Mouse (Mus musculus) bone marrow, adult 2 months (tissue): ENCODE data around the gene Clec3a. TPM values are rescaled to one million over a fixed set of nuclear protein-coding genes. Genes with fewer than 3 reads are reported as not detected.

Experiments
- H3K27ac ChIP-seq: fragments of 200-500 bp; 2 replicates; pipeline ENCODE4 v1.5.1; 2012; ENCODE audit warnings: low read depth, mild to moderate bottlenecking, control low read depth, inconsistent platforms, low read length; ENCODE audit not compliant: control insufficient read depth, poor library complexity, insufficient read depth
- H3K4me1 ChIP-seq: fragments of 200-500 bp; 2 replicates; pipeline ENCODE4 v1.6.1; 2011; ENCODE audit warnings: low read length; ENCODE audit not compliant: control insufficient read depth, insufficient read depth
- H3K4me3 ChIP-seq: fragments of 200-500 bp; replicated peaks from 2 replicates; pipeline ENCODE3; 2011; ENCODE audit warnings: mild to moderate bottlenecking, low read depth, low read length, control low read depth; ENCODE audit not compliant: control insufficient read depth
- CTCF ChIP-seq: fragments of 200-500 bp; IDR thresholded peaks from 2 replicates; pipeline ENCODE4 v1.5.1; 2011; ENCODE audit warnings: low read length, control low read depth; ENCODE audit not compliant: control insufficient read depth, insufficient read depth
- POLR2A ChIP-seq: fragments of 200-500 bp; IDR thresholded peaks from 2 replicates; pipeline ENCODE4 v1.6.1; 2011; ENCODE audit warnings: low read depth, mild to moderate bottlenecking, control low read depth, low read length, borderline replicate concordance; ENCODE audit not compliant: control insufficient read depth
- WGBS: fragments of 180-500 bp; shearing (Covaris S2); methylation state at CpG from one replicate; pipeline ENCODE4 v1.1.7; 2018; 5-methylcytosine and 5-hydroxymethylcytosine counted together
- polyA plus RNA-seq: library from polyadenylated mRNA; stranded (reverse); fragments of >200 nt; gene quantifications from 2 replicates; pipeline ENCODE4 v1.2.4, GENCODE M21; 2011; ENCODE audit warnings: low replicate concordance; ENCODE audit not compliant: missing spikeins, insufficient read depth, insufficient read length

Gene Clec3a
- polyA plus RNA-seq, 1 experiment = not detected

GRCm38 (mm10) chr8:114463305-114463704 lies 45.4 kb downstream of the Clec3a start:
- no peaks in the 10 kb centered on the region for H3K4me1 ChIP-seq
- 27% methylated on average over 10 of the region's 10 CpGs for WGBS
- TF ChIP-seq POLR2A (no peak), CTCF (no peak)
- H3K27ac ChIP-seq = no peak overlapping the region
- no peak overlapping the region for H3K4me3 ChIP-seq

- 94% methylated on average over 21 of the region's 21 CpGs for WGBS
- H3K4me1 ChIP-seq = no peaks in the 10 kb centered on the region
- H3K27ac ChIP-seq = no peak overlapping the region
- H3K4me3 ChIP-seq = no peak overlapping the region
- TF ChIP-seq CTCF (no peak), POLR2A (no peak)
These were observed 50.8 kb downstream of the Clec3a start for GRCm38 (mm10) chr8:114468526-114469207.

GRCm38 (mm10) chr8:114469208-114469590 lies 51.3 kb downstream of the Clec3a start:
- H3K4me1 ChIP-seq = no peaks in the 10 kb centered on the region
- H3K27ac ChIP-seq = no peak overlapping the region
- 91% methylated on average over 10 of the region's 10 CpGs for whole genome bisulfite sequencing
- H3K4me3 ChIP-seq = no peak overlapping the region
- TF ChIP-seq POLR2A = no peak

- TF ChIP-seq POLR2A (no peak), CTCF (no peak)
- no peak overlapping the region for H3K4me3 ChIP-seq
- H3K4me1 ChIP-seq = no peaks in the 10 kb centered on the region
- 74% methylated on average over 11 of the region's 11 CpGs for WGBS
- H3K27ac ChIP-seq = no peak overlapping the region
These were observed 55.7 kb downstream of the Clec3a start for GRCm38 (mm10) chr8:114473546-114473945.

Other genes starting within 250 kb of the Clec3a start
- gene Vat1l, start 212.5 kb upstream of the Clec3a start, polyA plus RNA-seq = not detected in 2 replicates
- 5.4 and 13.5 TPM in 2 replicates for gene Wwox, start 21.6 kb downstream of the Clec3a start, polyA plus RNA-seq